Mouse (Mus musculus) retina, postnatal 1 day (tissue): ENCODE measurements at regions not wholly inside any gene's neighbourhood (a gene's known extent, or its start where the extent isn't known, plus 50 kb on each side); places are given as distances from the start of the nearest gene placed in this dataset.

Experiments
- DNase-seq: peaks from one replicate; pipeline ENCODE4 v3.0.0-alpha.2; 2012

DNA sequence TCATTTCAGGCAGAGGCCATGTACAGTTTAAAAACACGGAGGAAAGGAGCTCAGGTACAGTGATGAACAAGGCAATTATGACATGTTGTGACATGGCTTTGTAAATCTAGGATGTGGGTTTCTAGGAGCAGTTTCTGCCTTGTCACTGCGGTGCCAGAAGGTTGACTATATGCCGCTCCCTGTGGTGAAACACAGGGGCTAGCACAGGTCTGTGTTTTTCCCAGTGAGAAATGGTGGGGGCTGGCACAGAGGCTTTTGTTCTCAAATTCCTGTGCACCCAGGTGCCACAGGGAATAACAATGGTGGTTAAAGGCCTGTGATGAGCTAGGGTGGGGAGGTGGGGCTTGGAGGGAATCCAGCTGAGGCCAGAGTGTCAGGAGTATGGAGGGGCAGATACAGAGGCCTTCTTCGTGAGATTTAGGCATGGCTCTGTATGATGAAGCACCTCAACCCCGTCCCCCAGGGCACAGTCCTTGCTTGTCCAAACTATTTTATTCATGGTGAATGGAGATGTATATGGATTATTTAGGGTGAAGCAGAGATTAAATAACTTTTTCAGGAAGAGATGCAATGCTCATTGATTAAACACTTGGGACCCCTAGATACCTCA, 80.0 kb upstream of the Inhba start:
- DNase-seq: no peak

DNA sequence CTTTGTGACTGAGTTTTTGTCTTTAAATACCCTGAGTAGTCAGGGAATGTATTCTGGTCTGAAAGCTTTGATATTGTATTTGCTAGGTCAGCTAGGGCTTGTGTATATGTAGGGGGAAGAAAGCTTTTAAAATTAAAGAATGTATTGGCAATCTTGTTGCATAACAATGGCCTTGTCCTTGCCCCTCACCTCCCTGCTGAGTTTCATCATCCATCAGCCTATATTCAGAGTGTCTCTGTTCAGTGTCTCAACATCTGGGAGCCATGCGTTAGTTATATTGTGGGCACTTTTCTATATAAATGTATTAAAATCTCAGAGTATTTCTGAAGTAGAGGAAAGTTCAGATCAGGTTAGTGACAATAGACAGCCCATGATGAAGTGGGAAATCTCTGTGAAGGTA, 76.0 kb upstream of the Inhba start:
- DNase-seq: no peak

DNA sequence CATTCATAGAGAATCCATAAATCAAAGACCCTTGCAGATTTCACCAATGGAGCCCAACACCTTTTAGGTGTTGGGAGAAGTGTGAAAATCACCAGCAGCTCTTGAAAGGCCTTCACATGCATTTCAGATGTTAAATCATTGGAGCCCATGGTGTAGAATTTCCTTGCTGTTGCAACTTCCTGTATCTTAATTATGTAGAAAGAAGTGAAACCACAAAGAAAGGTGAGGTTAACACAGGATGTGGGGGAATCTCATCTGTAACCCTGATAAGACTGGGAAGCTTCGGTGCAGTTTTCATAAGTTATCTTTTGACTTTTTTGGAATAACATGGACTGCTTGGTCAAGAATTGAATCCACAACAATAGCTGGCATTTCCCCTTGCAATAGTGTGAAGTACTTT, 75.5 kb upstream of the Inhba start:
- no peak for DNase-seq

DNA sequence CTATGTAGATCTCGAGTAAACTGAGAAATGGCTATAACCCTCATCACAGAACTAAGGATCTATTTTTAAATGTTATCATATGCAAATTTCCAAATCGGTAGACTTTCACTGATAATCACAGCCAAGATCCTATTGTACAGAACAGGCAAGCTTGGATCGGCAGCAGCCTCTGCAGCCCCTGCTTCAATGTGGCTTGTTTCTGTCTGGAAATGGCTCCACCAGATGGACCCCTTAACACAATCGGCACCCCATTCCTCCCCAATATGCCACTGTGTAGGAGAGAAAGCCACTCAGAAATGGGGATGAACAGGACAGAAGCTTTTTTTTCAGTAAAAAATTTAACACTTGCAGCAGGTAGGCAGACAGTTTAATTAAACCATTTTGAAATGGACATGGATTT, 61.5 kb upstream of the Inhba start:
- DNase-seq: no peak

DNA sequence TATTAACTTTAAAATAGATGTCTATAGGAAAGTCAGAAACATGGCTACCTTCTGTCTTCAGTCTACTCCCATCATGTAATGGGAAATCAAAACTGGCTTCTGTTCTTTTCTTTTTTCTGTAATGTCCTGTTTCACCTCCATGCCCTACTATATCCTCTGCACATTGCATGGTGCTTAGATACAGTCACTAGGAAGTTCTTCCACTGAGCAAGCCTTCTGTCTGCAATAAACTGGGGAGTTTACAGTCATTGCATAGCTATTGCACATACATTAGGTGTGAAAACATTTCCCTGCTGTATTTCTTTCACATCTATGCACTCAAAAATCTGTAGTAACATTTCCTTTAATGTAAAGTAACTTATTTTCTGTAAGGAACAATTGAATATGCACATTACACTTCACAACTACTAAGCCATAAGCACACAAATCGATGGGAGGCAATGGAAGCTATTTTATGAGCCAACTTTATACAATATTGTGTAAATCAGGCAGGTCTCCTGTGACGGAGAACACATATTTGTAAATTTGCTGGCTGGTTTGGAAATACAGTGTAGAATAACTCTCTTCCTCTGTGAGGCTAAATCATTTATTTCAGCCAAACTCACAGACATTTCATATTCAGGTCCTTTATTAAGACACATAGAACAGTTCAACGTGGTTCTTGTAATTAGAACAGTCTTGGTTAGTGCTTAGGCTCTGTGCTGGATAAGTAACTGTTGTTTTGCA, 60.6 kb upstream of the Inhba start:
- DNase-seq: no peak
